Mouse (Mus musculus) kidney, embryonic 15.5 days (tissue): ENCODE measurements at regions not wholly inside any gene's neighbourhood (a gene's known extent, or its start where the extent isn't known, plus 50 kb on each side); places are given as distances from the start of the nearest gene placed in this dataset.

Experiments used
- ATAC-seq: fragments of 200-750 bp; cut with Nextera tagmentation; replicated peaks from 2 replicates; pipeline ENCODE4 v1.8.0; 2017; ENCODE audit warnings: moderate TSS enrichment; ENCODE audit not compliant: low FRiP score
- H3K27ac ChIP-seq: fragments of 300-500 bp; sonication (generic); 2 replicates; pipeline ENCODE4 v1.5.1; 2015; ENCODE audit warnings: mild to moderate bottlenecking, inconsistent platforms
- H3K27me3 ChIP-seq: fragments of 300-500 bp; sonication (generic); 2 replicates; pipeline ENCODE4 v1.6.1; 2015; ENCODE audit warnings: inconsistent platforms
- H3K36me3 ChIP-seq: fragments of 300-500 bp; sonication (generic); 2 replicates; pipeline ENCODE4 v1.6.1; 2015; ENCODE audit warnings: inconsistent platforms
- H3K4me1 ChIP-seq: fragments of 300-500 bp; sonication (generic); 2 replicates; pipeline ENCODE4 v1.6.1; 2015; ENCODE audit warnings: inconsistent platforms
- H3K4me2 ChIP-seq: fragments of 300-500 bp; sonication (generic); 2 replicates; pipeline ENCODE4 v1.6.1; 2015; ENCODE audit warnings: moderate library complexity, mild to moderate bottlenecking, inconsistent platforms
- H3K4me3 ChIP-seq: fragments of 300-500 bp; sonication (generic); replicated peaks from 2 replicates; pipeline ENCODE4 v1.5.1; 2015; ENCODE audit warnings: mild to moderate bottlenecking, inconsistent platforms
- H3K9ac ChIP-seq: fragments of 300-500 bp; sonication (generic); 2 replicates; pipeline ENCODE4 v1.6.1; 2015; ENCODE audit warnings: mild to moderate bottlenecking, inconsistent platforms
- H3K9me3 ChIP-seq: fragments of 300-500 bp; sonication (generic); replicated peaks from 2 replicates; pipeline ENCODE4 v1.6.1; 2016; ENCODE audit warnings: inconsistent platforms
- WGBS: fragments of 180-500 bp; shearing (Covaris S2); methylation state at CpG from one replicate; pipeline ENCODE4 v1.1.7; 2015; ENCODE audit warnings: mixed read lengths; 5-methylcytosine and 5-hydroxymethylcytosine counted together

DNA sequence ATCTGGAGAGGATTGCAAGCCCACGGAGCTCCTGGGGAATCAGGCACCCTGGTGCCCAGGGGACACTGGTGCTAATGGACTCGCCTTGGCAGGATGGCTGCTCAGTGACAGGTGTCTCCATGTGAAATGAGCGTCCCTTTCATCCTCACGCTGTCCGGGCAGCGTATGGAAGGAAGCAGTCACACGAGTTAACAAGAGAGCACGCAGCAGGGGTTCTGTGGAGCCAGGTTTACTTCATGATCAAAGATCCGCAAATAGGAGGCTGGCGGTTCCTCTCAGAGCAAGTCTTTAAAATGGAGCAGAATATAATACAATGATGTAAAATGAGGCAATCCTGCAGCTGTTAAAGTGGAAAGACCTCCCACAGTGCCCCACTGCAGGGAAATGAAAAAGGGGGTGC, 276.8 kb downstream of the Matn1 start:
- Histone ChIP-seq H3K4me3 (no peak overlapping the region), H3K9ac (no peak overlapping the region), H3K27me3 (no peaks in the 10 kb centered on the region), H3K4me1 (0 out of 2 replicates have a peak, but pooled peaks cover 3% of the 10 kb centered on the region), H3K9me3 (no peaks in the 10 kb centered on the region), H3K4me2 (no peak overlapping the region), H3K27ac (no peak overlapping the region), H3K36me3 (no peaks in the 10 kb centered on the region)
- whole genome bisulfite sequencing: 89% methylated on average over 10 of the region's 10 CpGs
- ATAC-seq: no peak

GRCm38 (mm10) chr4:131230361-131230760, 286.2 kb downstream of the Matn1 start:
- Histone ChIP-seq H3K27me3 (no peaks in the 10 kb centered on the region), H3K4me1 (no peaks in the 10 kb centered on the region), H3K4me3 (no peak overlapping the region), H3K4me2 (no peak overlapping the region), H3K9me3 (no peaks in the 10 kb centered on the region), H3K9ac (no peak overlapping the region), H3K27ac (no peak overlapping the region), H3K36me3 (no peaks in the 10 kb centered on the region)
- 89% methylated on average over 5 of the region's 5 CpGs for WGBS
- no peak for ATAC-seq

DNA sequence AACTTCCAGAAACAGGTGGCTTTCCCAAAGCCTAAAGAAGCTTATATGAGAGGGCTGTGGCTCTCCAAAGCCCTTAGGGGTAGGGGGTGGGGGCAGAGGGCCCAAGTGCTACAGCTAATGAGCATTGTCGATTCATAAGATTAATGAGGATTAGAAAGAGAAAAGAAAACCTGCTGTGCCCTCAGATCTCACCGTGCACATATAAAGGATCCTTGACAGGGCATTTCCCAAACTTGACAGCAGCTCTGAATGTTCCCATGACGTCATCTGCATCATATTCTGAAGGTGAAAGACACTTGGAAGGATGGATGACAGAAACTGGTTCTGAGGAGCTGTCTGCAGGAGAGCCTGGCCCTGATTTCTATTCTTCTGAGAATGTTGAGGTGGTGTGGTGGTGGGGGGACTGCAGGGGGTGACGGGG, 292.4 kb downstream of the Matn1 start:
- H3K4me3 ChIP-seq: no peak overlapping the region
- no peak for ATAC-seq
- H3K4me2 ChIP-seq: no peak overlapping the region
- H3K36me3 ChIP-seq: no peaks in the 10 kb centered on the region
- H3K9me3 ChIP-seq: no peaks in the 10 kb centered on the region
- H3K27me3 ChIP-seq: no peaks in the 10 kb centered on the region
- H3K9ac ChIP-seq: no peak overlapping the region
- WGBS: 64% methylated on average over 4 of the region's 4 CpGs
- H3K27ac ChIP-seq: no peak overlapping the region
- no peaks in the 10 kb centered on the region for H3K4me1 ChIP-seq

DNA sequence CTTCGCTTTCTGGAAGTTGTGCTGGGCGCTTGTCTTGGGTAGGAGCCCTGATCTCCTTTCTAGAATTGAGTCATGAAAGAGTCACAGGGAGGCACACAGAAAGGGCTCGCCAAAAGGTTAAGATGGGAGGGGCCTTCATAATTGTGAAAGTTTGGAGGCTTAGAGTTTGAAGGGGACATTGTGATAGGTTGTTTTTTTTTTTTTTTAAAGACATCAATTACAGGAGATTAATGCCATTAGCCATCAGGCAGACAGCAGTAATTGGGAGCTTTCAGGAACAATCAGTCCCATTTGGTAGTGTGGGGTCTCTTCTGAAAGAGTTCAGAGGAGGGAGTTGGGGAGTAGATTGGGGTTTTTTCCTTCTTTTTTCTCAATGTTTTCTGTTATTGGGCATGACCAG, 294.4 kb downstream of the Matn1 start:
- 79% methylated on average over 3 of the region's 3 CpGs for whole genome bisulfite sequencing

GRCm38 (mm10) chr4:131239132-131239531, 294.9 kb downstream of the Matn1 start:
- H3K4me2 ChIP-seq: no peak overlapping the region
- no peak overlapping the region for H3K9ac ChIP-seq
- no peaks in the 10 kb centered on the region for H3K9me3 ChIP-seq
- H3K36me3 ChIP-seq: no peaks in the 10 kb centered on the region
- H3K4me1 ChIP-seq: 0 out of 2 replicates have a peak, but pooled peaks cover 3% of the 10 kb centered on the region
- H3K27me3 ChIP-seq: no peaks in the 10 kb centered on the region
- no peak overlapping the region for H3K4me3 ChIP-seq
- WGBS: 80% methylated on average over 5 of the region's 5 CpGs
- no peak overlapping the region for H3K27ac ChIP-seq
- ATAC-seq: no peak

More for the DNA sequence above, 294.4 kb downstream of the Matn1 start:
- ATAC-seq: no peak
- H3K9me3 ChIP-seq: no peaks in the 10 kb centered on the region
- H3K27me3 ChIP-seq: no peaks in the 10 kb centered on the region
- H3K4me2 ChIP-seq: no peak overlapping the region
- no peaks in the 10 kb centered on the region for H3K36me3 ChIP-seq
- no peak overlapping the region for H3K4me3 ChIP-seq
- no peak overlapping the region for H3K27ac ChIP-seq
- no peaks in the 10 kb centered on the region for H3K4me1 ChIP-seq
- H3K9ac ChIP-seq: no peak overlapping the region

GRCm38 (mm10) chr4:131240457-131240856, 296.3 kb downstream of the Matn1 start:
- ATAC-seq: no peak
- H3K9me3 ChIP-seq: no peaks in the 10 kb centered on the region
- no peak overlapping the region for H3K27ac ChIP-seq
- H3K4me2 ChIP-seq: no peak overlapping the region
- no peak overlapping the region for H3K4me3 ChIP-seq
- H3K9ac ChIP-seq: no peak overlapping the region
- 0 out of 2 replicates have a peak, but pooled peaks cover 3% of the 10 kb centered on the region for H3K4me1 ChIP-seq
- no peaks in the 10 kb centered on the region for H3K36me3 ChIP-seq
- WGBS: 84% methylated on average over 4 of the region's 4 CpGs
- no peaks in the 10 kb centered on the region for H3K27me3 ChIP-seq

DNA sequence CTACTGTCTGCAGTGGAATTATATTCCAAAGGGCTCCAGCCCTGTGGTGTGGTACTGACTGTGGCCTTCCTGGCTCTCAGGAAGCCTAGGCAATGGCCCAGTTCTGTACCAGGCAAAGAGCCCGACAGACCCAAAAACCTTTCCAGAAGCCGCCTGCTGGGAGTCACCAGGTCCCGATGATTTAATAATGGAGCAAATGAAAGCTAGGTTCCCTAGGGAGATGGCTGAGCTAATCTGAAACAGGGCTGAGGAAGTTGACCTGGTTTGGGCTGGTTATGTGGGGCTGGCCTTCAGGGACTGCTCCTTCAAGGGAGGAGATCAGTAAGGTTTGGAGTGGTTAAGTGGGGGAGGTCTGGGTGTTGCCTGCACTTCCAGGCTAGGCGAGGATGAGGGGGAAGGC, 298.1 kb downstream of the Matn1 start:
- WGBS: 64% methylated on average over 4 of the region's 4 CpGs
- no peak for ATAC-seq

DNA sequence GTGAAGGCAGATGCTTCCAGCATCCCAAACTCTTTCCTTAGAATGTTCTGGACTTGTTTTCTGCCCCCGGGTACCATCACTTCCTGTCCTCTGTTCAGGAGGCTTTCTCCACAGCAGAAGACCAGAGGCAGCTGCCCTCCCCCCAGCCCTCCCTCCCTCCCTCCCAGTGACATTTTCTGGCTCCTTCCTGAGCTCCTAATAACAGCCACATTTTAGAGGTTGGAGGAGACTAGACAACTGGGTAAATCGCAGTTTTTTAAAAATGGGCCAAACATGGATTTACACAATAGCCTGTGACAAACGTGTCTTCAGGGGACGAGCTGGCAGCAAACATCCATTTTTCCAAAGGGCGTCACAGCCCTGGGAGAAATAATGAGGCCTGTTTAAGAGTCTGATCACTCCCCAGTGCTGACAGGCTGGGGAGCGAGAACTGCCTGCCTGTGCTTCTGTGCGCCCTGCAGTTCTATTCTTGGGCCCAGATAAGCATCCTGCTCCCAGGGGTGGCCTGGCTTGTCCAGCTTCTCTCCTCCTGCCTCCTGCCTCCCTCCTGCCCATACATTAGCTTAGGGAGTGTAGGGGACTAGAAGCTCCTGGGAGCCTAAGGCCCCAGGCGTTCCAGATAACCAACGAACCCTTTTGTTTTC, 299.7 kb downstream of the Matn1 start:
- Histone ChIP-seq H3K9me3 (no peaks in the 10 kb centered on the region), H3K4me3 (no peak overlapping the region)

More for the DNA sequence above, 298.1 kb downstream of the Matn1 start:
- H3K4me1 ChIP-seq: 0 out of 2 replicates have a peak, but pooled peaks cover 3% of the 10 kb centered on the region
- H3K9ac ChIP-seq: no peak overlapping the region
- H3K4me3 ChIP-seq: no peak overlapping the region
- no peak overlapping the region for H3K4me2 ChIP-seq
- H3K9me3 ChIP-seq: no peaks in the 10 kb centered on the region
- no peak overlapping the region for H3K27ac ChIP-seq
- H3K36me3 ChIP-seq: no peaks in the 10 kb centered on the region
- 0 out of 2 replicates have a peak, but pooled peaks cover 4% of the 10 kb centered on the region for H3K27me3 ChIP-seq

GRCm38 (mm10) chr4:131252602-131253442, 308.6 kb downstream of the Matn1 start:
- peaks cover 18% of the 10 kb centered on the region for H3K4me1 ChIP-seq
- peak overlapping the region; percentile 57 for H3K4me2 ChIP-seq
- peak; percentile 82 for ATAC-seq
- H3K36me3 ChIP-seq: no peaks in the 10 kb centered on the region
- H3K27ac ChIP-seq: no peak overlapping the region
- H3K9me3 ChIP-seq: no peaks in the 10 kb centered on the region
- 19% methylated on average over 30 of the region's 30 CpGs for WGBS
- H3K27me3 ChIP-seq: peaks cover 10% of the 10 kb centered on the region; the same call in 1 of the 2 replicates
- H3K9ac ChIP-seq: no peak overlapping the region
- peak overlapping the region; percentile 18 for H3K4me3 ChIP-seq

More for the DNA sequence above, 299.7 kb downstream of the Matn1 start:
- 0 out of 2 replicates have a peak, but pooled peaks cover 3% of the 10 kb centered on the region for H3K4me1 ChIP-seq
- H3K27me3 ChIP-seq: 0 out of 2 replicates have a peak, but pooled peaks cover 4% of the 10 kb centered on the region
- no peak overlapping the region for H3K4me2 ChIP-seq
- no peak for ATAC-seq
- H3K27ac ChIP-seq: no peak overlapping the region
- no peak overlapping the region for H3K9ac ChIP-seq
- WGBS: 57% methylated on average over 9 of the region's 9 CpGs
- H3K36me3 ChIP-seq: no peaks in the 10 kb centered on the region

DNA sequence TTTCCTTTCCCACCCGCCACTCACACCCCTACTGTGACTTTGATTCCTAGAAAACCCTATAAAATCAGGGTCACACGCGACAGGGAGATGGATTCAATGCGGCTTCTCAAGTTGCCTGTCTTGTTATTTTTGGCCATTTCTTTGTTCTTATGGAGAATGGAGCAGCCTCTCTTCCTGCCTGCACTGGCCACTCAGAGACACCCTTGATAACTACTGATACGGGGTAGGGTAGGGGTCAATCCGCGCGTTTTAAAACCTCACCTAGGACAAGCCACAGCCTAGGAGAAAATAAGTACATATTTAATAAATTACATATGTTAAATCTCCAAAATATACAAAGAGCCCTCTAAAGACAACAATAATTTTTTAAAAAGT, 309.2 kb downstream of the Matn1 start:
- 3% methylated on average over 8 of the region's 8 CpGs for WGBS
- Histone ChIP-seq H3K4me1 (peaks cover 20% of the 10 kb centered on the region), H3K27ac (no peak overlapping the region), H3K9me3 (no peaks in the 10 kb centered on the region), H3K9ac (no peak overlapping the region), H3K4me3 (0 out of 2 replicates have a peak overlapping the region, but pooled peaks have one; percentile 18), H3K4me2 (peak overlapping the region; percentile 57), H3K27me3 (peaks cover 10% of the 10 kb centered on the region; the same call in 1 of the 2 replicates), H3K36me3 (no peaks in the 10 kb centered on the region)
- no peak; the same call in 1 of the 2 replicates for ATAC-seq

GRCm38 (mm10) chr4:131254243-131254642, 310.1 kb downstream of the Matn1 start:
- Histone ChIP-seq H3K27ac (peak overlapping the region; percentile 46), H3K27me3 (peaks cover 10% of the 10 kb centered on the region; the same call in 1 of the 2 replicates), H3K9me3 (no peaks in the 10 kb centered on the region), H3K4me2 (no peak overlapping the region), H3K4me1 (peaks cover 20% of the 10 kb centered on the region), H3K9ac (no peak overlapping the region), H3K4me3 (no peak overlapping the region), H3K36me3 (no peaks in the 10 kb centered on the region)
- 50% methylated on average over 7 of the region's 7 CpGs for WGBS
- no peak for ATAC-seq

DNA sequence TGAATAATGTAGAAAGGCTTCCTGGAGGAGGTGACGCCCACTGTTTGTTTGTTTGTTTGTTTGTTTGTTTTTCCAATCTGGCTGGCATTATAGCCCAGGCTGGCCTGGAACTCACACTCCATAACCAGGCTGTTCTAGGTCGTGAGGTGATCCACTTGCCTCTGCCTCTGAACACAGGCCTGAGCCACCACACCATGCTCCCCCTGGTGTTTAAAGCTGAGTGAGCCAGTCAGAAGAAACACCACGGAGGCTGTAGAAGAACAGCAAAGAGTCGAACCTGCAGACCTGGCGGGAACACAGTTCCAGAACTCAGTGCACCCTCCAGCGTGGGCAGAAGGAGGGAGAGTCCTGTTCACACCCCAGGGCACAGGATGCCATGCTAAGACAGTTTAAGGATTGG, 310.5 kb downstream of the Matn1 start:
- H3K27ac ChIP-seq: no peak overlapping the region
- no peaks in the 10 kb centered on the region for H3K9me3 ChIP-seq
- no peak overlapping the region for H3K4me3 ChIP-seq
- H3K9ac ChIP-seq: no peak overlapping the region
- no peak for ATAC-seq
- peaks cover 10% of the 10 kb centered on the region; the same call in 1 of the 2 replicates for H3K27me3 ChIP-seq
- 39% methylated on average over 6 of the region's 6 CpGs for WGBS
- no peak overlapping the region for H3K4me2 ChIP-seq
- peaks cover 20% of the 10 kb centered on the region for H3K4me1 ChIP-seq
- H3K36me3 ChIP-seq: no peaks in the 10 kb centered on the region
